Mouse (Mus musculus): ENCODE data around the gene Homer3.

- TF ChIP-seq CTCF (IDR thresholded peaks at IDR 0.05; ENCODE audit: low read depth, low read length) (no peak), GATA1 (IDR thresholded peaks at IDR 0.05; ENCODE audit: borderline replicate concordance, low read length) (no peak), GATA2 (IDR thresholded peaks at IDR 0.05; ENCODE audit: borderline replicate concordance, low read depth, low read length) (no peak), TAL1 (conservative IDR thresholded peaks at IDR 0.05; ENCODE audit: low read depth, low read length) (no peak)
Measured at GRCm38 (mm10) chr8:70278175-70278574, 4.5 kb upstream of the Homer3 start.
